Mouse (Mus musculus): ENCODE results near the gene Apba3. TPM values are rescaled to one million over a fixed set of nuclear protein-coding genes. Genes with fewer than 3 reads are reported as not detected.

Apba3 gene
- 123 and 126 TPM in 2 replicates for polyA plus RNA-seq (2012; rRNA removed)

DNA sequence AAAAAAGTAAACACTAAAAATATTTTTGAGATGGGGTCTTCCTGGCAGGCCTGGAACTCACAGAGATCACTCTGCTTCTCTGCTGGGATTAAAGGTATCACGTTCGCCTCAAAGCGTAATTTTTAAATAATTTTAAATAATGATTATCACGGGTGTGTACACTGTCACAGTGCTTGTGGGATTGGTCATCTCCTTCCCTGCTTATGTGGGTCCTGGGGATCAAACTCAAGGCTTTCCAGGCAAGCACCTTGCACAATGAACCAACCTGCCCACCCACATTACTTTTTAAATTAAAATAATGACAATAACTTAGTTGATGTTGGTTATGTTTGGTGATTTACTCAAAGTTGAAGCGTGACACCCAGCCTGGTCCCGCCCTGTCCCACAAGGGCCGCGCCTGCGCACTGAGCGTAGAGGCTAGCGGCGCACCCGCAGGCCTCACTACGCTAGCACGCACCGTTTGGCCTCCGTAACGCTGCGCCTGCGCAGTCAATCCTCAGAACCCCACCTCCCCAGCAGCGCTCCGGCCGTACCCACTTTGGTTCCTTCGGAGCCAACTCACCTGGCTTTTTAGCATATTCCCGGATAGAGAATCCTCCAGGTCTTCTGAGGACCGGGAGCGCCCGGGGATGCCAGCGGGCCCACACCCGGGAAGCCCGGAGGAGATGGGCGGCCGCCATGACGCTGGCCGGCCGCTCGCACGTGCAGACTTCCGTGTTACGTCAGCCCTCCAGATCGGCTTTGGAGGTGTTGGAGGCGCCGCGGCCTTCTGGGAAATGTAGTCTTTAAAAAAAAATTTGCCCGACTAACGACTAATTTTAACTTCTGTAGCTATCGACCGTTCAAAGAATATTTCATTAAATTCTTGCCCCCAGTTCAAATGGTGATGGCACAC lies at the start of gene Apba3, which contains the start of gene Mrpl54:
TSS of gene Apba3 (plus strand) at position 750 of the 895 bp plus-strand sequence.
TSS of gene Mrpl54 (minus strand) at position 724 of the 895 bp plus-strand sequence.

GRCm38 (mm10) chr10:81230438-81231332 lies 36.1 kb upstream of the Apba3 start, which contains the start of gene Atcay:
TSS of gene Atcay (minus strand) at chr10:81230833.

GRCm38 (mm10) chr10:81232580-81233225 lies 34.1 kb upstream of the Apba3 start, which contains the start of gene Zfr2:
TSS of gene Zfr2 (plus strand) at chr10:81233155.

DNA sequence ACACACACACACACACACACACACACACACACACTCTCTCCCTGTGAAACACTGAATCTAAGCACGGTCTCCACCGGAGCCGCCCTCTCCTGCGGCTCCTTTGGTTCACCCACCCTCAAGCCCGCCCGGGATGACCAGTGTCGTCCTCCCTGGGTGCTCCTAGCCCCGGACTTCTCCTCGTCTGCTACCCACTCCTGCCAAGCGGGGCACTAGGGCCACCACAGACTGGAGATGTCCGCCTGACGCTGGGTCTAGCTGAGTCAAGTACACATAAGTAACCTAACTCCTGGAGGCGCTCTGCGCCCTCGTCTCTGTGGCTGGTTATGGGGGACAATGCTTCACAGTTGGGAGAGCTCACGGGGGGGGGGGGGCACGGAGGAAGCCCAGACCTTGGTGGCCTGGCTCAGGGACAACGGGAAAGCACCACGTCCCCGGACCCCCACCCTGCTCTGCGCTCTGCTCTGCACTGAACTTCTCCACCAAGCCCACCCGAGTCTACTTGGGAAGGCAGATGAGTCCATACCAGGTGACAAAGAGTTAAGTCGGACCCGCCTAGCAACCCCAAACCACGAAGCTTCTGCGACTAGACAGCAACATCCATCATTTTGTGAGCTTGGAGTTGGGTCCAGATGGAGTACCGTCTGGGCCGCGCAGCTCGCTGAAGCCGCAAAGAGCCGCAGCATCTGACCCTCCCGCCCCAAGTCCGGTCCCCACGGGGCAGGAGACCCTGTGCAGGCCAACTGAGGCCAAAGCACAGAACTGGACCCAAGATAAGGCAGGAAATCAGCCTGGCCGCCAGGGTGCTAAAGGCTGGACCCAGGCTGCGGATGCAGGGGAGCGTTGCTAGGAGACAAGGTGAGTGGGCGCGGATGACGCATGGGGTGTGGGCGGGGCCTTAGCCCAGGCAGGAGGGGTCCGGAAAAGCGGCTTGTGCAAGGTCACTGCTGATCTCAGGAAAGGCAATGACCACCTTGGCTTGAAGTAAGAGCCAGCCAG lies 14.0 kb upstream of the Apba3 start, which contains the start of gene Matk:
TSS of gene Matk (plus strand) at position 512 of the 996 bp plus-strand sequence.

GRCm38 (mm10) chr10:81291511-81292104 lies 24.8 kb downstream of the Apba3 start, which contains the start of gene Tjp3:
TSS of gene Tjp3 (minus strand) at chr10:81291581.

GRCm38 (mm10) chr10:81292554-81293333 lies 26.0 kb downstream of the Apba3 start, which contains the start of gene Pip5k1c:
TSS of gene Pip5k1c (plus strand) at chr10:81292963.

GRCm38 (mm10) chr10:81320550-81321347 lies 54.0 kb downstream of the Apba3 start, which contains the start of gene Cactin:
TSS of gene Cactin (plus strand) at chr10:81321103.

Other genes with a start within 250 kb of the Apba3 start
- gene Diras1, start 241.3 kb upstream of the Apba3 start, polyA plus RNA-seq (2012; rRNA removed), result 0.54 and 0.86 TPM in 2 replicates
- gene Slc39a3, start 229.5 kb upstream of the Apba3 start, polyA plus RNA-seq (2012; rRNA removed), result 43.7 and 44.3 TPM in 2 replicates
- gene Sgta, start 206.8 kb upstream of the Apba3 start, polyA plus RNA-seq (2012; rRNA removed), result 211 and 238 TPM in 2 replicates
- 58.4 and 62.8 TPM in 2 replicates for gene Thop1, start 196.9 kb upstream of the Apba3 start, polyA plus RNA-seq (2012; rRNA removed)
- gene Creb3l3, start 168.1 kb upstream of the Apba3 start, polyA plus RNA-seq (2012; rRNA removed), result 4.2 and 6.2 TPM in 2 replicates
- 322 and 325 TPM in 2 replicates for gene Map2k2, start 161.0 kb upstream of the Apba3 start, polyA plus RNA-seq (2012; rRNA removed)
- 243 and 284 TPM in 2 replicates for gene Zbtb7a, start 131.7 kb upstream of the Apba3 start, polyA plus RNA-seq (2012; rRNA removed)
- gene Pias4, start 99.0 kb upstream of the Apba3 start, polyA plus RNA-seq (2012; rRNA removed), result 55.8 and 61.5 TPM in 2 replicates
- gene Eef2, start 90.3 kb upstream of the Apba3 start, polyA plus RNA-seq (2012; rRNA removed), result 2,007 and 2,039 TPM in 2 replicates
- gene Dapk3, start 84.0 kb upstream of the Apba3 start, polyA plus RNA-seq (2012; rRNA removed), result 125 and 128 TPM in 2 replicates
- gene 4930442H23Rik, start 83.1 kb upstream of the Apba3 start, polyA plus RNA-seq (2012; rRNA removed), result not detected in 2 replicates
- gene Nmrk2, start 64.9 kb upstream of the Apba3 start, polyA plus RNA-seq (2012; rRNA removed), result not detected in 2 replicates
- 1.1 and 1.4 TPM in 2 replicates for gene Atcay, start 36.1 kb upstream of the Apba3 start, polyA plus RNA-seq (2012; rRNA removed)
- 14.2 and 20.7 TPM in 2 replicates for gene Zfr2, start 33.8 kb upstream of the Apba3 start, polyA plus RNA-seq (2012; rRNA removed)
- gene Matk, start 14.0 kb upstream of the Apba3 start, polyA plus RNA-seq (2012; rRNA removed), result 9.0 and 10.3 TPM in 2 replicates
- gene Mrpl54, start within 50 bp of the Apba3 start, polyA plus RNA-seq (2012; rRNA removed), result 157 and 224 TPM in 2 replicates
- 261 and 310 TPM in 2 replicates for gene Tjp3, start 24.6 kb downstream of the Apba3 start, polyA plus RNA-seq (2012; rRNA removed)
- gene Pip5k1c, start 26.0 kb downstream of the Apba3 start, polyA plus RNA-seq (2012; rRNA removed), result 65.4 and 73.0 TPM in 2 replicates
- gene Cactin, start 54.1 kb downstream of the Apba3 start, polyA plus RNA-seq (2012; rRNA removed), result 33.3 and 36.3 TPM in 2 replicates
- gene Tbxa2r, start 61.8 kb downstream of the Apba3 start, polyA plus RNA-seq (2012; rRNA removed), result 23.0 and 24.8 TPM in 2 replicates
- gene Gipc3, start 76.3 kb downstream of the Apba3 start, polyA plus RNA-seq (2012; rRNA removed), result 3.0 and 3.5 TPM in 2 replicates
- 209 and 214 TPM in 2 replicates for gene Hmg20b, start 83.5 kb downstream of the Apba3 start, polyA plus RNA-seq (2012; rRNA removed)
- 33.7 and 37.4 TPM in 2 replicates for gene Mfsd12, start 90.5 kb downstream of the Apba3 start, polyA plus RNA-seq (2012; rRNA removed)
- gene 4930404N11Rik, start 98.9 kb downstream of the Apba3 start, polyA plus RNA-seq (2012; rRNA removed), result 43.7 and 48.7 TPM in 2 replicates
- gene Fzr1, start 111.6 kb downstream of the Apba3 start, polyA plus RNA-seq (2012; rRNA removed), result 130 and 133 TPM in 2 replicates
- gene Dohh, start 117.5 kb downstream of the Apba3 start, polyA plus RNA-seq (2012; rRNA removed), result 98.1 and 108 TPM in 2 replicates
- 2.9 TPM in 2 replicates for gene Gm48551, start 117.5 kb downstream of the Apba3 start, polyA plus RNA-seq (2012; rRNA removed)
- 4.4 and 5.7 TPM in 2 replicates for gene Gm48552, start 122.0 kb downstream of the Apba3 start, polyA plus RNA-seq (2012; rRNA removed)
- gene Smim24, start 126.1 kb downstream of the Apba3 start, polyA plus RNA-seq (2012; rRNA removed), result 504 and 602 TPM in 2 replicates
- gene Nfic, start 188.7 kb downstream of the Apba3 start, polyA plus RNA-seq (2012; rRNA removed), result 33.9 and 48.1 TPM in 2 replicates
- gene Celf5, start 215.7 kb downstream of the Apba3 start, polyA plus RNA-seq (2012; rRNA removed), result 4.7 and 5.4 TPM in 2 replicates
- 240 and 254 TPM in 2 replicates for gene Ncln, start 229.4 kb downstream of the Apba3 start, polyA plus RNA-seq (2012; rRNA removed)
- 4.5 and 5.7 TPM in 2 replicates for gene S1pr4, start 233.2 kb downstream of the Apba3 start, polyA plus RNA-seq (2012; rRNA removed)